Mouse (Mus musculus) MEL (cell line): Measurements from ENCODE around the gene Colgalt2. TPM values are rescaled to one million over a fixed set of nuclear protein-coding genes. Genes with fewer than 3 reads are reported as not detected.

Source experiments
- DNase-seq: peaks from one replicate; pipeline ENCODE4 v3.0.0; 2011; ENCODE audit warnings: low read depth, low spot score
- H3K27ac ChIP-seq: 2 replicates; pipeline ENCODE4 v1.5.1; 2012; ENCODE audit warnings: low read depth, mild to moderate bottlenecking, control low read depth, low read length, moderate library complexity; ENCODE audit not compliant: control insufficient read depth
- H3K27me3 ChIP-seq, 2 experiments: fragments of 150-350 bp in 1 of 2; sonication (generic) in 1 of 2; 2 replicates each; pipeline ENCODE4 v1.6.1; 2012; ENCODE audit warnings: low read length in 2 of 2, mild to moderate bottlenecking in 2 of 2, improper control_type of control experiment in 1 of 2, moderate library complexity in 1 of 2; ENCODE audit not compliant: insufficient read depth in 2 of 2, control insufficient read depth in 1 of 2
- H3K36me3 ChIP-seq, 2 experiments: 2 replicates each; pipeline ENCODE4 v1.6.1; 2012 to 2014; ENCODE audit warnings: low read length in 2 of 2, improper control_type of control experiment in 1 of 2, inconsistent platforms in 1 of 2, mild to moderate bottlenecking in 1 of 2; ENCODE audit not compliant: insufficient read depth in 2 of 2, control insufficient read depth in 1 of 2
- H3K4me1 ChIP-seq, 2 experiments: fragments of 150-350 bp in 1 of 2; sonication (generic) in 1 of 2; 2 replicates each; pipeline ENCODE4 v1.6.1; 2012; ENCODE audit warnings: low read length in 2 of 2, improper control_type of control experiment in 1 of 2, mild to moderate bottlenecking in 1 of 2; ENCODE audit not compliant: insufficient read depth in 2 of 2, control insufficient read depth in 1 of 2
- H3K4me3 ChIP-seq, 2 experiments: fragments of 150-350 bp in 1 of 2; sonication (generic) in 1 of 2; 2 replicates each; pipeline ENCODE4 v1.5.1; 2012; ENCODE audit warnings: low read depth in 2 of 2, low read length in 2 of 2, mild to moderate bottlenecking in 2 of 2, moderate library complexity in 2 of 2, control low read depth in 1 of 2, improper control_type of control experiment in 1 of 2; ENCODE audit not compliant: control insufficient read depth in 1 of 2, insufficient read depth in 1 of 2
- H3K79me2 ChIP-seq: 2 replicates; pipeline ENCODE4 v1.6.1; 2012; ENCODE audit warnings: mild to moderate bottlenecking, low read length, moderate library complexity; ENCODE audit not compliant: control insufficient read depth, poor library complexity, insufficient read depth
- H3K9ac ChIP-seq: 2 replicates; pipeline ENCODE4 v1.6.1; 2012; ENCODE audit warnings: low read depth, mild to moderate bottlenecking, control low read depth, low read length, moderate library complexity; ENCODE audit not compliant: control insufficient read depth, poor library complexity, severe bottlenecking
- H3K9me3 ChIP-seq: fragments of 150-350 bp; sonication (generic); replicated peaks from 2 replicates; pipeline ENCODE4 v1.6.1; 2012; ENCODE audit warnings: mild to moderate bottlenecking, low read length, improper control_type of control experiment, moderate library complexity; ENCODE audit not compliant: insufficient read depth
- CHD2 ChIP-seq: IDR thresholded peaks from 2 replicates; pipeline ENCODE4 v1.6.1; 2011; ENCODE audit warnings: low read length, improper control_type of control experiment
- ELF1 ChIP-seq: IDR thresholded peaks from 2 replicates; pipeline ENCODE4 v1.6.1; 2014; ENCODE audit warnings: low read depth, mild to moderate bottlenecking, inconsistent platforms, low read length, improper control_type of control experiment, moderate library complexity
- EP300 ChIP-seq, 2 experiments: IDR thresholded peaks; 2 replicates each; pipeline ENCODE4 v1.6.1; 2011; ENCODE audit warnings: improper control_type of control experiment in 2 of 2, low read length in 2 of 2, low read depth in 1 of 2, mild to moderate bottlenecking in 1 of 2
- HCFC1 ChIP-seq: IDR thresholded peaks from 2 replicates; pipeline ENCODE4 v1.6.1; 2012; ENCODE audit warnings: low read depth, mild to moderate bottlenecking, inconsistent platforms, low read length, improper control_type of control experiment, moderate library complexity
- KAT2A ChIP-seq: conservative IDR thresholded peaks from 2 replicates; pipeline ENCODE4 v1.6.1; 2012; ENCODE audit warnings: low read depth, low read length, improper control_type of control experiment, inconsistent platforms
- MAX ChIP-seq: IDR thresholded peaks from 2 replicates; pipeline ENCODE4 v1.6.1; 2011; ENCODE audit warnings: low read length, improper control_type of control experiment
- MEF2A ChIP-seq: IDR thresholded peaks from 2 replicates; pipeline ENCODE4 v1.6.1; 2014; ENCODE audit warnings: low read depth, mild to moderate bottlenecking, inconsistent platforms, low read length, improper control_type of control experiment; ENCODE audit not compliant: poor library complexity, insufficient replicate concordance, severe bottlenecking; ENCODE audit errors: extremely low read depth
- MYC ChIP-seq: IDR thresholded peaks from 2 replicates; pipeline ENCODE4 v1.6.1; 2011; ENCODE audit warnings: low read depth, mild to moderate bottlenecking, low read length, improper control_type of control experiment, moderate library complexity
- NRF1 ChIP-seq: IDR thresholded peaks from 2 replicates; pipeline ENCODE4 v1.6.1; 2014; ENCODE audit warnings: low read depth, mild to moderate bottlenecking, inconsistent platforms, low read length, improper control_type of control experiment, moderate library complexity; ENCODE audit not compliant: poor library complexity, insufficient read depth, severe bottlenecking
- POLR2A ChIP-seq, 2 experiments: IDR thresholded peaks; 2 replicates each; pipeline ENCODE4 v1.6.1; 2011 to 2012; ENCODE audit warnings: low read length in 2 of 2, mild to moderate bottlenecking in 2 of 2, control low read depth in 1 of 2, improper control_type of control experiment in 1 of 2, low read depth in 1 of 2, moderate library complexity in 1 of 2; ENCODE audit not compliant: control insufficient read depth in 1 of 2, insufficient read depth in 1 of 2, poor library complexity in 1 of 2
- POLR2AphosphoS2 ChIP-seq: IDR thresholded peaks from 2 replicates; pipeline ENCODE4 v1.6.1; 2011; ENCODE audit warnings: low read length, improper control_type of control experiment
- POLR2AphosphoS5 ChIP-seq: IDR thresholded peaks from 2 replicates; pipeline ENCODE4 v1.6.1; 2012; ENCODE audit warnings: low read depth, borderline replicate concordance, mild to moderate bottlenecking, inconsistent platforms, low read length, moderate library complexity, mixed read lengths
- RAD21 ChIP-seq: IDR thresholded peaks from 2 replicates; pipeline ENCODE4 v1.6.1; 2011; ENCODE audit warnings: mild to moderate bottlenecking, low read depth, low read length, improper control_type of control experiment
- RCOR1 ChIP-seq: IDR thresholded peaks from 2 replicates; pipeline ENCODE4 v1.6.1; 2012; ENCODE audit warnings: low read depth, mild to moderate bottlenecking, inconsistent platforms, low read length, improper control_type of control experiment
- TBP ChIP-seq: IDR thresholded peaks from 2 replicates; pipeline ENCODE4 v1.8.0; 2011; ENCODE audit warnings: low read depth, low read length, improper control_type of control experiment
- USF1 ChIP-seq: IDR thresholded peaks from 2 replicates; pipeline ENCODE4 v1.6.1; 2014; ENCODE audit warnings: low read depth, mild to moderate bottlenecking, inconsistent platforms, low read length, improper control_type of control experiment, moderate library complexity
- ZNF384 ChIP-seq: IDR thresholded peaks from 2 replicates; pipeline ENCODE4 v1.6.1; 2012; ENCODE audit warnings: low read depth, mild to moderate bottlenecking, inconsistent platforms, low read length, improper control_type of control experiment
- polyA plus RNA-seq, 2 experiments: library from polyadenylated mRNA; stranded (reverse) in 1 of 2; unstranded in 1 of 2; fragments of >175 nt in 1 of 2; fragments of >200 nt in 1 of 2; gene quantifications; 2 replicates each; pipeline versions ENCODE4 v1.2.1 to v1.2.4; 2012; ENCODE audit warnings: low replicate concordance in 2 of 2, low read depth in 1 of 2; ENCODE audit not compliant: insufficient read length in 2 of 2, insufficient read depth in 1 of 2, missing spikeins in 1 of 2
- total RNA-seq: library from RNA; depleted of rRNA; stranded (reverse); fragments of 300-350 nt; gene quantifications from 2 replicates; pipeline ENCODE4 v1.2.3, GENCODE M21; 2012

Gene Colgalt2
- total and polyA plus RNA-seq, 3 experiments, result not detected

- Histone ChIP-seq H3K4me1 (no peaks in the 10 kb centered on the region), H3K27ac (no peak overlapping the region), H3K36me3 (no peaks in the 10 kb centered on the region), H3K27me3 (peaks cover 8 to 10% of the 10 kb centered on the region in 2 experiments), H3K79me2 (no peaks in the 10 kb centered on the region), H3K9me3 (no peaks in the 10 kb centered on the region), H3K9ac (no peak overlapping the region), H3K4me3 (no peak overlapping the region)
- no peak for DNase-seq
- TF ChIP-seq KAT2A (no peak), RAD21 (no peak), USF1 (no peak), MAX (no peak), RCOR1 (no peak), HCFC1 (no peak), MYC (no peak), POLR2AphosphoS2 (no peak), POLR2AphosphoS5 (no peak), CHD2 (no peak), ZNF384 (no peak)
These were observed 40.2 kb downstream of the Colgalt2 start for GRCm38 (mm10) chr1:152439874-152440273.

- H3K79me2 ChIP-seq, result no peaks in the 10 kb centered on the region
- no peak overlapping the region for H3K27ac ChIP-seq
- H3K4me1 ChIP-seq, result no peaks in the 10 kb centered on the region
- no peak overlapping the region for H3K9ac ChIP-seq
- H3K4me3 ChIP-seq, result no peak overlapping the region
- TF ChIP-seq TBP, result no peak
- no peak for TF ChIP-seq RAD21
- no peak for TF ChIP-seq ELF1
- no peak for TF ChIP-seq MEF2A
- no peak for TF ChIP-seq POLR2A (IDR thresholded peaks at IDR 0.05; ENCODE audit: control insufficient read depth in 1 of 2, insufficient read depth in 1 of 2, low read depth in 1 of 2, low read length in 2 of 2, poor library complexity in 1 of 2)
- TF ChIP-seq EP300 (IDR thresholded peaks at IDR 0.05; ENCODE audit: low read depth in 1 of 2, low read length in 2 of 2), result no peak
- no peak for TF ChIP-seq MAX
- TF ChIP-seq NRF1, result no peak
- TF ChIP-seq KAT2A, result no peak
- DNase-seq, result no peak
- H3K36me3 ChIP-seq, result no peaks in the 10 kb centered on the region
- H3K27me3 ChIP-seq, result peaks cover 19 to 28% of the 10 kb centered on the region in 2 experiments
- no peaks in the 10 kb centered on the region for H3K9me3 ChIP-seq
These were observed 45.0 kb downstream of the Colgalt2 start for GRCm38 (mm10) chr1:152444630-152445029.
